Mouse (Mus musculus) lung, embryonic 15.5 days (tissue): ENCODE results near the gene Eif4e1b. TPM values are rescaled to one million over a fixed set of nuclear protein-coding genes. Genes with fewer than 3 reads are reported as not detected.

Source experiments
- polyA plus RNA-seq: library from polyadenylated mRNA; unstranded; fragments of >200 nt; fragmentation: Nextera tagmentation; extraction: Ambion mirVana; gene quantifications from 2 replicates; pipeline ENCODE4 v1.2.1, GENCODE M21; 2015

Gene Eif4e1b
- polyA plus RNA-seq, 1 experiment from 2014 or later = not detected

Other genes with a start within 250 kb of the Eif4e1b start
- 126 and 127 TPM in 2 replicates for gene 4833439L19Rik, start 218.6 kb upstream of the Eif4e1b start, polyA plus RNA-seq
- 27.7 and 30.9 TPM in 2 replicates for gene Arl10, start 209.0 kb upstream of the Eif4e1b start, polyA plus RNA-seq
- 78.2 and 78.8 TPM in 2 replicates for gene Nop16, start 193.9 kb upstream of the Eif4e1b start, polyA plus RNA-seq
- gene Higd2a, start 193.8 kb upstream of the Eif4e1b start, polyA plus RNA-seq = 170 and 188 TPM in 2 replicates
- gene Cltb, start 172.7 kb upstream of the Eif4e1b start, polyA plus RNA-seq = 43.2 and 45.1 TPM in 2 replicates
- gene Faf2, start 162.2 kb upstream of the Eif4e1b start, polyA plus RNA-seq = 72.7 and 82.9 TPM in 2 replicates
- gene Rnf44, start 90.1 kb upstream of the Eif4e1b start, polyA plus RNA-seq = 52.2 and 53.0 TPM in 2 replicates
- 0.10 and 0.13 TPM in 2 replicates for gene Cdhr2, start 82.5 kb upstream of the Eif4e1b start, polyA plus RNA-seq
- gene Gprin1, start 34.1 kb upstream of the Eif4e1b start, polyA plus RNA-seq = 0.24 and 0.42 TPM in 2 replicates
- 0.21 TPM in 1 of 2 replicates, not detected in the other for gene Sncb, start 17.4 kb upstream of the Eif4e1b start, polyA plus RNA-seq
- 17.0 and 18.1 TPM in 2 replicates for gene Tspan17, start 5.4 kb downstream of the Eif4e1b start, polyA plus RNA-seq
- 4.2 and 5.0 TPM in 2 replicates for gene Unc5a, start 165.4 kb downstream of the Eif4e1b start, polyA plus RNA-seq
- 1.0 and 1.2 TPM in 2 replicates for gene Hk3, start 237.4 kb downstream of the Eif4e1b start, polyA plus RNA-seq